Mouse (Mus musculus): ENCODE data around the gene Gm15127.
"Not testable (repeated sequence)": the region's sequence is repeated elsewhere in the genome, so short reads cannot be mapped to it uniquely, and the experiment has no call there.

Gm15127 gene

DNA sequence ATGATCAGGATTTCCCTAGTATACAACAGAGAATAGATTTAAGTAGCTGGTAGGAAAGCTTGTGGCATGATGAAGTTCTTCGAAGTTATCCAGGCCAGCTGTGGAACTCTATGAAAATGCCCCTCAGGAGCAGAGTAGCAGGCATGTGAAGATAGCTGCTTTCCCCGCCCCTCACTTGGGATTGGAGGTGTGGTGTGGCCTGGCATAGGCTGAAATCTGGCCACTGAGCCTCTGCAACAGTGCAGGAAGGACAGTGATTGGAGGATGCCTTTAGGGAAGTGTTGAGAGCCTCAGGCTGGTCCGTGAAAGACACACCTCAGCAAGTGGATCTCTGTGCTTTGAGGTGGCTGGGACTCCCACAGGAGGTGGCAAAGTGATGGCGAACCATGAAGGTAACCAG, at the start of gene Gm15127:
Gene Gm15127, plus strand, starts transcription at position 301 of the 400 bp plus-strand sequence.
- DNase-seq = not testable (repeated sequence)

DNA sequence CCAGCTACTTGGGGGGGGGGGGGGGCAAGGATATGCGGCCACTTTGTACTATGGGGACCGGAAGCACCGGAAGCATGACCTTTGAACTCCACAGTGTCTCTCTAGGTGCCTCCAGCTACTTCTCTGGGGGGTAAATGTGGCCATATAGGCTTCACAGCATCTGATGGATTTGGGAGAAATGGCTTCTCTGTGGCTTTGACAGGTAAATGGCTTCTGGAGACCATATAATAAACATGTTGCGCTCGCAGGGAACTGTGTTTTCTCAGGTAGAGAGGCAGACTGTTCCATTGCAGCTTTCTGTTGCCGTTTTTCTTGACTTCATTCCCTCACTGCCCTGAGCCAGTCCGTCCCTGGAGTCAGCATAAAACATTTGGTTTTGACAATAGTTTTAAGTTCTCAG, 48.3 kb upstream of the Gm15127 start, which contains the start of gene Gm8334:
Gene Gm8334, minus strand, starts transcription at position 101 of the 400 bp plus-strand sequence.
- not testable (repeated sequence) for DNase-seq

- not testable (repeated sequence) for DNase-seq
Measured at GRCm38 (mm10) chrX:148676290-148676689, 12.9 kb downstream of the Gm15127 start.
